Mouse (Mus musculus): ENCODE measurements around the gene Tnc.

- no peak for TF ChIP-seq CTCF (IDR thresholded peaks at IDR 0.05; ENCODE audit: extremely low read depth, insufficient read length, insufficient replicate concordance, low read depth, low read length)
- TF ChIP-seq POLR2A (IDR thresholded peaks at IDR 0.05; ENCODE audit: low read depth, low read length): no peak
Measured at GRCm38 (mm10) chr4:64034724-64035123, 12.1 kb downstream of the Tnc start.
